Mouse (Mus musculus) liver, adult (tissue): ENCODE results near the gene Asgr1.

Experiments used
- GATA4 ChIP-seq: IDR thresholded peaks from 2 replicates; pipeline ENCODE4 v1.6.1; 2014; ENCODE audit warnings: mild to moderate bottlenecking, low read length; ENCODE audit not compliant: insufficient replicate concordance

The Asgr1 gene

GRCm38 (mm10) chr11:70079928-70080327, 26.0 kb downstream of the Asgr1 start:
- TF ChIP-seq GATA4: no peak

- TF ChIP-seq GATA4: no peak
These were observed 27.1 kb downstream of the Asgr1 start for GRCm38 (mm10) chr11:70080803-70081590.

- no peak for TF ChIP-seq GATA4
These were observed 30.7 kb downstream of the Asgr1 start for GRCm38 (mm10) chr11:70084563-70084962.

GRCm38 (mm10) chr11:70091986-70092783, 38.3 kb downstream of the Asgr1 start, which contains the start of gene Asgr2:
Gene Asgr2 (plus strand): TSS chr11:70092644.
- no peak for TF ChIP-seq GATA4

GRCm38 (mm10) chr11:70097396-70097795, 43.5 kb downstream of the Asgr1 start:
- TF ChIP-seq GATA4: no peak

GRCm38 (mm10) chr11:70099102-70099501, 45.2 kb downstream of the Asgr1 start:
- no peak for TF ChIP-seq GATA4

- TF ChIP-seq GATA4: no peak
These were observed 45.9 kb downstream of the Asgr1 start for GRCm38 (mm10) chr11:70099809-70100208.

GRCm38 (mm10) chr11:70103701-70104315, 49.9 kb downstream of the Asgr1 start:
- no peak for TF ChIP-seq GATA4

- TF ChIP-seq GATA4: no peak
These were observed 53.2 kb downstream of the Asgr1 start for GRCm38 (mm10) chr11:70107085-70107484.
